Mouse (Mus musculus) thymus, adult 2 months (tissue): Measurements from ENCODE around the gene Nme7.

Source experiments
- CTCF ChIP-seq: fragments of 200-500 bp; IDR thresholded peaks from 2 replicates; pipeline ENCODE4 v1.5.1; 2012; ENCODE audit warnings: mild to moderate bottlenecking, control low read depth, low read length, moderate library complexity, borderline replicate concordance; ENCODE audit not compliant: control insufficient read depth, poor library complexity, insufficient read depth; ENCODE audit errors: extremely low read depth
- POLR2A ChIP-seq: fragments of 200-500 bp; IDR thresholded peaks from 2 replicates; pipeline ENCODE4 v1.6.1; 2012; ENCODE audit warnings: mild to moderate bottlenecking, low read length, control low read depth, moderate library complexity; ENCODE audit not compliant: control insufficient read depth, poor library complexity, insufficient read depth; ENCODE audit errors: extremely low read depth

DNA sequence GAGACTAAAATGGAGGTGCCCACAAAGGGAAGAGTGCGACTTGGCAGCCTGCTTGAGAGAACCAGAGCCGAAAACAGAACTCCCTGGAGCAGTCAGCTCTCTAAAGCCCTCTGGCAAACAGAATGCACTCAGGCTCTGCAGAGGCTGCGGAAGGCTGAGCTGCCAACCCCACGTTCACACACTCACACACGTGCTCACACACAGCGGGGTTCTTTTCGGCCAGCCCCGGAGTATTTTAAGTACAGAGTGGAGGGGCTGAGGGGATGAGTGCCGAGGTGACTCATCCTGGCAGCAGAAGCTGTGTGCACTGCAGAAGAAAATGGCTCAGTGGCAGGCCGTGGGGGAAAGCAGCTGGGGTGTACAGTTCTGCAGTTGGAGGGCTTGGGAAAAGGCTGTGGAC lies 157.8 kb downstream of the Nme7 start:
- TF ChIP-seq CTCF, result no peak
- TF ChIP-seq POLR2A, result no peak
